ENCODE assay signal across 8 mouse cellular contexts in the genomic region with DNA sequence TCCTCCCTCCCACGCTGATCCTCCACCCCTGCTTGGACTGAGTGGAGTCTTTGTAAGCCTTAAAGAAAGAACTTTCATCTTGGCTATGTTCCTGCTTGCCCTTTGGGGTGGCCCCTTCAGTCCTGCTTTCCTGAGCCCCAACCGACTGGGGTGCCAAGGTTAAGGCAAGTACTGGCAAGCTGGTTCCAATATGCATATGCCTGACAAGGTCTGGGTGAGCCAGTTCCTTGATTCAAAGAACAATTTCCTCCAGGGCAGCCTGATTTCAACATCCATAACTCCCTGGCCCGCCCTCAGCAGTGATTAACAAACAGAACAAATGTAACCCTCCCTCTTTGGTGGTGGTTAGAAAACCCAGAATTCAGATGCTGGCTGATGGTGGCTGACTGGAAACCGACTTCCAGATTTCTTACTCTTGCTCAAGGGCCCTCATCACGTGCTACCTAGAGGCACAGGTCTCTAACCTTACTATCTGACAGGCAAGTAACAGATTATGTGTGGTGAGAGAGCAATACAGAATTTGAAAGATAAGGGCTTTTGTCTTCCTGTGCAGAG. TPM values are rescaled to one million over a fixed set of nuclear protein-coding genes. Genes with fewer than 3 reads are reported as not detected.
A peak's percentile ranks its signal among the peaks of the same experiment; 100 is the strongest.
DNase-seq lines count a peak whose midpoint lies in the region; ATAC-seq and TF ChIP-seq lines count a peak whose summit lies in the region.
"Not testable (repeated sequence)": the region's sequence is repeated elsewhere in the genome, so short reads cannot be mapped to it uniquely, and the experiment has no call there.

Gene Ugt1a6a, plus strand, starts transcription at position 353 of the 555 bp plus-strand sequence.

- H3K27ac ChIP-seq in MEL (ENCODE audit: control insufficient read depth, low read depth, low read length), result not testable (repeated sequence)
- H3K27ac ChIP-seq in embryonic facial prominence, embryonic 12.5 days, result peak within 1 kb of the TSS; percentile 38
- H3K27ac ChIP-seq in hindbrain, embryonic 16.5 days (ENCODE audit: low read depth, low read length), result peak within 1 kb of the TSS; percentile 1; the same call in 1 of the 2 replicates
- peak within 1 kb of the TSS; percentile 53 for H3K27ac ChIP-seq in neural tube, embryonic 13.5 days (replicated peaks)

- H3K9me3 ChIP-seq in MEL (replicated peaks; ENCODE audit: insufficient read depth, low read length); embryonic facial prominence, embryonic 12.5 days; hindbrain, embryonic 16.5 days (ENCODE audit: control insufficient read depth, low read length); neural tube, embryonic 13.5 days: not testable (repeated sequence)

- TF ChIP-seq EP300 in MEL (IDR thresholded peaks at IDR 0.05; ENCODE audit: low read depth in 1 of 2, low read length in 2 of 2), result not testable (repeated sequence)

- H3K79me2 ChIP-seq in MEL (ENCODE audit: control insufficient read depth, insufficient read depth, low read length, poor library complexity), result not testable (repeated sequence)

- ATAC-seq in embryonic facial prominence, embryonic 12.5 days (ENCODE audit: insufficient number of reproducible peaks, insufficient read depth, low FRiP score, low TSS enrichment), result 0 out of 2 replicates have a peak, but pooled peaks have one; percentile 52
- peak; percentile 94 for ATAC-seq in hindbrain, embryonic 16.5 days
- ATAC-seq in neural tube, embryonic 13.5 days (ENCODE audit: low read depth), result peak; percentile 69

- 41% methylated on average over 5 of the region's 5 CpGs for WGBS in embryonic facial prominence, embryonic 12.5 days
- 40% methylated on average over 4 of the region's 5 CpGs for WGBS in hindbrain, embryonic 16.5 days
- 53% methylated on average over 5 of the region's 5 CpGs for WGBS in neural tube, embryonic 13.5 days

- not testable (repeated sequence) for H3K4me1 ChIP-seq in MEL (ENCODE audit: control insufficient read depth in 1 of 2, insufficient read depth in 2 of 2, low read length in 2 of 2); embryonic facial prominence, embryonic 12.5 days; hindbrain, embryonic 16.5 days (ENCODE audit: control insufficient read depth, insufficient read depth, low read depth, low read length)
- H3K4me1 ChIP-seq in neural tube, embryonic 13.5 days (replicated peaks), result peaks cover 11% of the 10 kb centered on the region

- TF ChIP-seq CTCF in MEL (IDR thresholded peaks at IDR 0.05 in 2 of 3, conservative IDR thresholded peaks at IDR 0.05 in 1 of 3; ENCODE audit: control insufficient read depth in 1 of 3, insufficient read depth in 1 of 3, low read depth in 2 of 3, low read length in 3 of 3, poor library complexity in 1 of 3, severe bottlenecking in 1 of 3), result not testable (repeated sequence)

- H3K4me3 ChIP-seq in MEL (ENCODE audit: control insufficient read depth in 1 of 2, insufficient read depth in 1 of 2, low read depth in 2 of 2, low read length in 2 of 2); embryonic facial prominence, embryonic 12.5 days; hindbrain, embryonic 16.5 days (ENCODE audit: low read length); neural tube, embryonic 13.5 days: not testable (repeated sequence)

- TF ChIP-seq POLR2A in MEL (IDR thresholded peaks at IDR 0.05; ENCODE audit: control insufficient read depth in 1 of 2, insufficient read depth in 1 of 2, low read depth in 1 of 2, low read length in 2 of 2, poor library complexity in 1 of 2), result not testable (repeated sequence)

- DNase-seq in MEL (ENCODE audit: low read depth, low spot score), result not testable (repeated sequence)
- DNase-seq in gastrocnemius, postnatal 25 days, result peak; percentile 30
- DNase-seq in kidney, postnatal 4 days, result peak; percentile 36 to 44
- DNase-seq in lung, postnatal 25 days (ENCODE audit: low spot score), result peak; percentile 74
- DNase-seq in urinary bladder, adult 2 months (ENCODE audit: low spot score), result peak; percentile 38

- not testable (repeated sequence) for H3K27me3 ChIP-seq in MEL (ENCODE audit: control insufficient read depth in 1 of 2, insufficient read depth in 2 of 2, low read length in 2 of 2); embryonic facial prominence, embryonic 12.5 days; hindbrain, embryonic 16.5 days (replicated peaks; ENCODE audit: control insufficient read depth, insufficient read depth, low read length); neural tube, embryonic 13.5 days

- not testable (repeated sequence) for TF ChIP-seq RAD21 in MEL (IDR thresholded peaks at IDR 0.05; ENCODE audit: low read depth, low read length)

- not testable (repeated sequence) for H3K9ac ChIP-seq in MEL (ENCODE audit: control insufficient read depth, low read depth, low read length, poor library complexity, severe bottlenecking); embryonic facial prominence, embryonic 12.5 days; hindbrain, embryonic 16.5 days (ENCODE audit: low read depth, low read length); neural tube, embryonic 13.5 days

- H3K36me3 ChIP-seq in MEL (ENCODE audit: control insufficient read depth in 1 of 2, insufficient read depth in 2 of 2, low read length in 2 of 2); embryonic facial prominence, embryonic 12.5 days; hindbrain, embryonic 16.5 days (ENCODE audit: control insufficient read depth, insufficient read depth, low read length); neural tube, embryonic 13.5 days: not testable (repeated sequence)

- H3K4me2 ChIP-seq in embryonic facial prominence, embryonic 12.5 days (replicated peaks); hindbrain, embryonic 16.5 days (ENCODE audit: low read length); neural tube, embryonic 13.5 days: not testable (repeated sequence)

TF ChIP-seq in MEL, 35 proteins besides CTCF, POLR2A, EP300 and RAD21:
- TF ChIP-seq BHLHE40 (IDR thresholded peaks at IDR 0.05; ENCODE audit: borderline replicate concordance, low read depth, low read length), result 0 out of 2 replicates have a peak, but pooled peaks have one; percentile 27

RNA-seq across cellular contexts. Expression of gene Ugt1a6a, which starts in this region (rescaled TPM):
- total RNA-seq in MEL (2012; rRNA removed), result not detected in 2 replicates
- not detected for polyA plus RNA-seq in MEL (2012; ENCODE audit: insufficient read depth in 1 of 2, insufficient read length in 2 of 2, low read depth in 1 of 2, low replicate concordance in 2 of 2, missing spikeins in 1 of 2)
- polyA plus RNA-seq in embryonic facial prominence, embryonic 12.5 days (2016; fragmentation: Nextera tagmentation; extraction: Ambion mirVana), result 1.1 and 1.5 TPM in 2 replicates
- total RNA-seq in gastrocnemius, postnatal 25 days (2021), result 1 to 10 TPM in 1 of 2 experiments, under 1 TPM in 1; 0.95 to 2.3 TPM
- 3.6 and 5.6 TPM in 2 replicates for polyA plus RNA-seq in hindbrain, embryonic 16.5 days (2015; fragmentation: Nextera tagmentation; extraction: Ambion mirVana)
- polyA plus RNA-seq in neural tube, embryonic 13.5 days (2015; fragmentation: Nextera tagmentation; extraction: Ambion mirVana), result 2.4 and 2.6 TPM in 2 replicates
- polyA plus RNA-seq in urinary bladder, adult 2 months (2012; rRNA removed), result 361 and 412 TPM in 2 replicates

Comparison
In these comparisons a context has a peak if more than half of its experiments do, and no peak if none do; other contexts are left out.
1. RNA of gene Ugt1a6a (polyA plus RNA-seq): 361 to 412 TPM in urinary bladder, adult 2 months; 3.6 to 5.6 TPM in hindbrain, embryonic 16.5 days, 2.4 to 2.6 TPM in neural tube, embryonic 13.5 days, 1.1 to 1.5 TPM in embryonic facial prominence, embryonic 12.5 days and not detected in MEL; every median in the first group is over 10 times any median in the second.
2. Peak in every context shown above with its lines, with median percentiles within 50 percentile points of each other: ATAC-seq.